ENCODE assay signal across 8 mouse cellular contexts in genomic region chr16:95585541-95586310, GRCm38 (mm10). TPM values are rescaled to one million over a fixed set of nuclear protein-coding genes. Genes with fewer than 3 reads are reported as not detected.
A peak's percentile ranks its signal among the peaks of the same experiment; 100 is the strongest.
DNase-seq lines count a peak whose midpoint lies in the region; ATAC-seq lines count a peak whose summit lies in the region.

No protein-coding gene starts in this region.

- peaks cover 44% of the 10 kb centered on the region for H3K27me3 ChIP-seq in hindbrain, embryonic 14.5 days (ENCODE audit: control insufficient read depth, insufficient read depth, low read length)
- peaks cover 18% of the 10 kb centered on the region for H3K27me3 ChIP-seq in midbrain, embryonic 14.5 days (ENCODE audit: control insufficient read depth, insufficient read depth, low read length)
- H3K27me3 ChIP-seq in stomach, embryonic 15.5 days (replicated peaks) = peaks cover 26% of the 10 kb centered on the region

- H3K4me1 ChIP-seq in hindbrain, embryonic 14.5 days (replicated peaks; ENCODE audit: control insufficient read depth, insufficient read depth, low read length) = peaks cover 13% of the 10 kb centered on the region
- peaks cover 7% of the 10 kb centered on the region for H3K4me1 ChIP-seq in midbrain, embryonic 14.5 days (ENCODE audit: control insufficient read depth, insufficient read depth, low read length)
- peaks cover 15% of the 10 kb centered on the region; the same call in 1 of the 2 replicates for H3K4me1 ChIP-seq in stomach, embryonic 15.5 days

- peak overlapping the region; percentile 39 for H3K4me3 ChIP-seq in hindbrain, embryonic 14.5 days (replicated peaks; ENCODE audit: low read length)
- peak overlapping the region; percentile 32 for H3K4me3 ChIP-seq in midbrain, embryonic 14.5 days (replicated peaks; ENCODE audit: low read depth, low read length)
- H3K4me3 ChIP-seq in stomach, embryonic 15.5 days (replicated peaks) = peak overlapping the region; percentile 43

- H3K4me2 ChIP-seq in hindbrain, embryonic 14.5 days (replicated peaks) = peak overlapping the region; percentile 83
- peak overlapping the region; percentile 87 for H3K4me2 ChIP-seq in midbrain, embryonic 14.5 days (ENCODE audit: low read length)
- peak overlapping the region; percentile 92 for H3K4me2 ChIP-seq in stomach, embryonic 15.5 days

- H3K36me3 ChIP-seq in hindbrain, embryonic 14.5 days (replicated peaks; ENCODE audit: control insufficient read depth, insufficient read depth) = no peaks in the 10 kb centered on the region
- H3K36me3 ChIP-seq in midbrain, embryonic 14.5 days (ENCODE audit: control insufficient read depth, insufficient read depth, low read length) = no peaks in the 10 kb centered on the region
- H3K36me3 ChIP-seq in stomach, embryonic 15.5 days = no peaks in the 10 kb centered on the region

- H3K27ac ChIP-seq in hindbrain, embryonic 14.5 days = no peak overlapping the region
- no peak overlapping the region for H3K27ac ChIP-seq in midbrain, embryonic 14.5 days (replicated peaks; ENCODE audit: low read depth, low read length)
- no peak overlapping the region for H3K27ac ChIP-seq in stomach, embryonic 15.5 days

- peak; percentile 79 for DNase-seq in ZHBTc4 (ENCODE audit: low read depth, low spot score)
- DNase-seq in fibroblast of lung, adult 2 months (ENCODE audit: low read depth) = peak; percentile 50
- DNase-seq in hindbrain, embryonic 14.5 days (ENCODE audit: low spot score) = no peak
- DNase-seq in liver = peak; percentile 37
- peak; percentile 74 for DNase-seq in midbrain, embryonic 14.5 days
- no peak for DNase-seq in layer of hippocampus, adult 9-11 months

- no peaks in the 10 kb centered on the region for H3K9me3 ChIP-seq in hindbrain, embryonic 14.5 days (ENCODE audit: control insufficient read depth, low read length)
- no peaks in the 10 kb centered on the region for H3K9me3 ChIP-seq in midbrain, embryonic 14.5 days (ENCODE audit: control insufficient read depth, low read length)
- H3K9me3 ChIP-seq in stomach, embryonic 15.5 days = no peaks in the 10 kb centered on the region

- ATAC-seq in CD4-positive, CD25-positive, alpha-beta regulatory T cell, adult 4 months = peak; percentile 85
- peak; percentile 76 for ATAC-seq in hindbrain, embryonic 14.5 days (ENCODE audit: low FRiP score)
- ATAC-seq in midbrain, embryonic 14.5 days (ENCODE audit: low FRiP score, low TSS enrichment) = peak; percentile 77
- peak; percentile 72; the same call in 1 of the 2 replicates for ATAC-seq in stomach, embryonic 15.5 days (ENCODE audit: insufficient read depth, low FRiP score, low read depth)

- peak overlapping the region; percentile 45 for H3K9ac ChIP-seq in hindbrain, embryonic 14.5 days
- H3K9ac ChIP-seq in midbrain, embryonic 14.5 days (replicated peaks; ENCODE audit: low read length) = peak overlapping the region; percentile 45; the same call in 1 of the 2 replicates
- H3K9ac ChIP-seq in stomach, embryonic 15.5 days = peak overlapping the region; percentile 4; the same call in 1 of the 2 replicates

- WGBS in hindbrain, embryonic 14.5 days = 1% methylated on average over 36 of the region's 36 CpGs
- WGBS in midbrain, embryonic 14.5 days = under 1% methylated on average over 36 of the region's 36 CpGs
- WGBS in stomach, embryonic 15.5 days = under 1% methylated on average over 36 of the region's 36 CpGs

RNA-seq across cellular contexts. Expression of gene Erg, which starts 0.7 kb away (rescaled TPM):
- not detected for polyA plus RNA-seq in CD4-positive, CD25-positive, alpha-beta regulatory T cell, adult 4 months (2017; shearing (Covaris generic))
- 0.98 and 1.7 TPM in 2 replicates for polyA plus RNA-seq in hindbrain, embryonic 14.5 days (2014; fragmentation: Nextera tagmentation; extraction: Ambion mirVana)
- polyA plus RNA-seq in midbrain, embryonic 14.5 days (2014; fragmentation: Nextera tagmentation; extraction: Ambion mirVana) = 0.40 and 1.3 TPM in 2 replicates
- 4.6 and 6.0 TPM in 2 replicates for polyA plus RNA-seq in stomach, embryonic 15.5 days (2015; fragmentation: Nextera tagmentation; extraction: Ambion mirVana)

Comparison
In these comparisons a context has a peak if more than half of its experiments do, and no peak if none do; other contexts are left out.
1. DNase-seq: peak in ZHBTc4 (single experiment), fibroblast of lung, adult 2 months (single experiment), liver (single experiment) and midbrain, embryonic 14.5 days (single experiment); none in hindbrain, embryonic 14.5 days (single experiment) and layer of hippocampus, adult 9-11 months (single experiment).
2. Peak in every context shown above with its lines, with median percentiles within 50 percentile points of each other: ATAC-seq, H3K4me2 ChIP-seq, H3K4me3 ChIP-seq and H3K9ac ChIP-seq.